Mouse (Mus musculus) central nervous system, embryonic 11.5 days (tissue): ENCODE data around the gene Piga. TPM values are rescaled to one million over a fixed set of nuclear protein-coding genes. Genes with fewer than 3 reads are reported as not detected.

Experiments used
- polyA plus RNA-seq: library from polyadenylated mRNA; depleted of rRNA; stranded (reverse); fragments of >200 nt; gene quantifications from 2 replicates; pipeline ENCODE4 v1.2.3, GENCODE M21; 2012; rRNA removed

Gene Piga
- polyA plus RNA-seq, result 12.5 and 14.9 TPM in 2 replicates

DNA sequence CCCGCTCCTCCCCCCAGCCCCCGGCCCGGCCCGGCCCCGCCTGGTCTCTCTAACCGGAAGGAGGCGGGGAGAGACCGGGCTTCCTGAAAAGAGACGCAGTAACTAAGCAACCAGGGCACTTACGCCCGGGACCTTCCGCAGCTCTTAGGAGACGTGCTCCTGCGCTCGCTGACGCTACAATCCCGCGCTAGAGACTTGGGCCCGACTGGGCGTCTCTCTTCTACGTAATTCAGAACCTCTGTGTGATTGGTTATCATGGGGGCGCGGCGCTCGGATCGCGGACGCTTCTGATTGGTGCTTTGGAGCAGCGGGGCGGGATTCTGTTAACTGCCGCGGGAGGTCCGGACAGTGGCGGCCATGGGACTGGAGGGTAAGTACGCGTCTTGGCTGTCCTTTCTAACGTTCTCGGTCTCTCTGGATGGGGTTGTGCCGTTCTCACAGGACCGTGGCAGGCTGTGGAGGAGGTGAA, at the start of gene Piga:
Gene Piga, plus strand, starts transcription at position 317 of the 469 bp plus-strand sequence.

GRCm38 (mm10) chrX:164373081-164373480, 46.5 kb upstream of the Piga start, which contains the start of gene Vegfd:
Gene Vegfd (plus strand): TSS chrX:164373378.

DNA sequence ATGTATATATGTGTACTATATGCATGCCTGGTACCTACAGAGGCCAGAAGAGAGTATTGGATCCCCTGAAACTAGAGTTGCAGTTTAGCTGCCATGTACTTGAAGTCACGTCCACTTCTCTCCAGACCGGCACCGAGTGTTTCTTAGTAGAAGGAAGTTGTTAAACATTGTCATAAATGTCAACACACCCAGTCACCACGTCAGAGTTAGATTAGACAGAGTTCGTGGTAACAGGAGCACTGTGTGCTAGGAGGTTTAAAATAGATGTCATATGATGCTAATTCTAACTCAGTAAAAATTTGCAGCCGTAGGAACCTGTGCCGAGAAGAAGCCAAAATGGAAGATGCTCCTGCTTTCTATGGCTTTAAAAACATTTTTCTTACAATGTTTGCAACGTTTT, 17.1 kb downstream of the Piga start, which contains the start of gene Asb11:
Gene Asb11, plus strand, starts transcription at position 286 of the 400 bp plus-strand sequence.

Other genes with a start within 250 kb of the Piga start
- gene Bmx, start 161.6 kb upstream of the Piga start, polyA plus RNA-seq, result 0.70 and 0.76 TPM in 2 replicates
- 3.9 and 5.4 TPM in 2 replicates for gene Pir, start 150.4 kb upstream of the Piga start, polyA plus RNA-seq
- 0.94 and 2.2 TPM in 2 replicates for gene Vegfd, start 46.4 kb upstream of the Piga start, polyA plus RNA-seq
- gene Asb11, start 17.2 kb downstream of the Piga start, polyA plus RNA-seq, result 0.06 and 0.07 TPM in 2 replicates
- 0.35 and 1.3 TPM in 2 replicates for gene Asb9, start 86.5 kb downstream of the Piga start, polyA plus RNA-seq